Mouse (Mus musculus) C2C12 (cell line): ENCODE data around the gene Pcare.

Experiments
- CEBPB ChIP-seq: IDR thresholded peaks from one replicate; pipeline ENCODE4 v1.6.1; 2011; ENCODE audit warnings: low read depth, mild to moderate bottlenecking, control low read depth, moderate library complexity
- CTCF ChIP-seq: IDR thresholded peaks from one replicate; pipeline ENCODE4 v1.5.1; 2011; ENCODE audit not compliant: control insufficient read depth, insufficient read depth, insufficient read length
- MYOD1 ChIP-seq: IDR thresholded peaks from one replicate; pipeline ENCODE4 v1.6.1; 2011; ENCODE audit warnings: low read depth; ENCODE audit not compliant: control insufficient read depth, insufficient read length
- USF1 ChIP-seq: IDR thresholded peaks from one replicate; pipeline ENCODE4 v1.6.1; 2011; ENCODE audit warnings: low read depth, mild to moderate bottlenecking, control low read depth, moderate library complexity

- TF ChIP-seq CTCF (no peak), USF1 (no peak), CEBPB (no peak), MYOD1 (no peak)
Measured at GRCm38 (mm10) chr17:71782699-71783365, 30.1 kb upstream of the Pcare start.
